Mouse (Mus musculus) limb, embryonic 14.5 days (tissue): ENCODE data around the gene Gcn1l1. TPM values are rescaled to one million over a fixed set of nuclear protein-coding genes. Genes with fewer than 3 reads are reported as not detected.

Experiments
- ATAC-seq: fragments of 200-750 bp; cut with Nextera tagmentation; 2 replicates; pipeline ENCODE4 v1.8.0; 2017; ENCODE audit warnings: low read depth, moderate number of reproducible peaks, moderate TSS enrichment; ENCODE audit not compliant: low FRiP score
- DNase-seq: peaks from one replicate; pipeline ENCODE4 v3.0.0-alpha.2; 2015; ENCODE audit warnings: low spot score
- H3K27ac ChIP-seq: fragments of 300-500 bp; sonication (generic); replicated peaks from 2 replicates; pipeline ENCODE4 v1.5.1; 2014; ENCODE audit warnings: low read depth, mild to moderate bottlenecking, low read length, moderate library complexity, mixed read lengths
- H3K27me3 ChIP-seq: fragments of 300-500 bp; sonication (generic); 2 replicates; pipeline ENCODE4 v1.6.1; 2014; ENCODE audit warnings: low read length, mixed read lengths; ENCODE audit not compliant: control insufficient read depth, insufficient read depth
- H3K36me3 ChIP-seq: fragments of 300-500 bp; sonication (generic); 2 replicates; pipeline ENCODE4 v1.6.1; 2014; ENCODE audit warnings: mild to moderate bottlenecking, low read length, moderate library complexity, mixed read lengths; ENCODE audit not compliant: control insufficient read depth, insufficient read depth
- H3K4me1 ChIP-seq: fragments of 300-500 bp; sonication (generic); 2 replicates; pipeline ENCODE4 v1.6.1; 2014; ENCODE audit warnings: antibody characterized with exemption, low read length, mixed read lengths; ENCODE audit not compliant: control insufficient read depth, insufficient read depth
- H3K4me2 ChIP-seq: fragments of 300-500 bp; sonication (generic); replicated peaks from 2 replicates; pipeline ENCODE4 v1.6.1; 2014; ENCODE audit warnings: low read depth, mild to moderate bottlenecking, low read length, moderate library complexity; ENCODE audit not compliant: severe bottlenecking
- H3K4me3 ChIP-seq: fragments of 300-500 bp; sonication (generic); replicated peaks from 2 replicates; pipeline ENCODE4 v1.5.1; 2014; ENCODE audit warnings: low read length
- H3K9ac ChIP-seq: fragments of 300-500 bp; sonication (generic); 2 replicates; pipeline ENCODE4 v1.6.1; 2014; ENCODE audit warnings: mild to moderate bottlenecking, low read depth, low read length, moderate library complexity; ENCODE audit not compliant: severe bottlenecking
- H3K9me3 ChIP-seq: fragments of 300-500 bp; sonication (generic); 2 replicates; pipeline ENCODE4 v1.6.1; 2016; ENCODE audit warnings: low read length; ENCODE audit not compliant: control insufficient read depth
- POLR2A ChIP-seq: fragments of 200-500 bp; IDR thresholded peaks from 2 replicates; pipeline ENCODE4 v1.8.0; 2012; ENCODE audit warnings: inconsistent platforms, mild to moderate bottlenecking, moderate library complexity, borderline replicate concordance; ENCODE audit not compliant: insufficient read depth, insufficient read length; ENCODE audit errors: extremely low read depth
- WGBS: fragments of 180-500 bp; shearing (Covaris S2); extraction: QIAGEN DNeasy Blood & Tissue Kit; methylation state at CpG from one replicate; pipeline ENCODE4 v1.1.7; 2014; 5-methylcytosine and 5-hydroxymethylcytosine counted together
- polyA plus RNA-seq, 2 experiments: library from polyadenylated mRNA; depleted of rRNA in 1 of 2; stranded (reverse) in 1 of 2; unstranded in 1 of 2; fragments of >200 nt; fragmentation: Nextera tagmentation in 1 of 2; extraction: Ambion mirVana in 1 of 2; gene quantifications; 2 replicates each; pipeline versions ENCODE4 v1.2.1 to v1.2.3; 2012 to 2014

Gcn1l1 gene
- polyA plus RNA-seq, 2 experiments, result 42.8 to 47.0 TPM

- TF ChIP-seq POLR2A, result no peak
Observed at GRCm38 (mm10) chr5:115649699-115650098, 84.6 kb downstream of the Gcn1l1 start.

DNA sequence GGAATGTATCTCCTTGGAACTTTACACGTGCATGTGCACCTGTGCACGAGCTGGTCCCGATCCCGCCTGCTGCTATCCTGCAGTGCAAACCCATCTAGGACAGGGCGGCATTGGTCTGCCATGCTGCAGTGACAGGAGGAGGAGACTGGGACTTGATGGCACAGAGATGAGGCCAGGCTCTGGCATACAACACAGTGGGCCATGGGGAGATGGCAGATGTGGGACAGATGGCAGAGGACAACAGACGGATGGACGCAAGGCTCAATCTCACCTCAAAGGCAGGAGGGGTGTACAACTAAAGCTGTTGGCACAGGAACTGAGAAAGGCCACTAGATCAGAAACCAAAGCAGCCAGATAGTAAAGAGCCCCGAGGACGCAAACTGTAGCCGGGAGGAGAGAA lies 85.8 kb downstream of the Gcn1l1 start:
- DNase-seq, result no peak

More at GRCm38 (mm10) chr5:115649699-115650098, 84.6 kb downstream of the Gcn1l1 start:
- Histone ChIP-seq H3K9me3 (no peaks in the 10 kb centered on the region), H3K27me3 (no peaks in the 10 kb centered on the region), H3K4me3 (no peak overlapping the region), H3K27ac (no peak overlapping the region), H3K36me3 (peaks cover 29% of the 10 kb centered on the region), H3K4me2 (no peak overlapping the region), H3K9ac (no peak overlapping the region), H3K4me1 (no peaks in the 10 kb centered on the region)
- 90% methylated on average over 8 of the region's 8 CpGs for WGBS
- ATAC-seq, result no peak
- no peak for DNase-seq

DNA sequence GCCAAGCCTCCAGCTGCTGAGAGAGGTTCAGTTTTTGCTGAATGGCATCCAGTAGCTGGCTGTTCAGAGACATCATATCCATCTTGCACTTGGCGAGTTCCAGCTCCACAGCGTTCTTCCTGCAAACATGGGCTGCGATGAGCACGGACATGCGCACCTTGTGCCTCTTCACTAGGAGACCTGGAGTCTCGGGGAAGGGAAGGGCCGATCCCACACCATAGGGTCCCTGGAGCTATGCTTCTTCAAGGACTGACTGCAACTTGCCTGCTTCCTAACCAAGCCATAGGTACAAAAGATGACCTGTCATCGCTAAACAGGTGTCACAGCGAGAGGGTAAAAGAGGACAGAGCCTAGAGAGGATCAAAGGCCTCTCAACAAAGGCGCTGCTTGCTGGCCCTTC lies 86.8 kb downstream of the Gcn1l1 start:
- peak overlapping the region; percentile 50 for H3K9ac ChIP-seq

More for the DNA sequence above, 85.8 kb downstream of the Gcn1l1 start:
- no peak overlapping the region for H3K27ac ChIP-seq
- no peaks in the 10 kb centered on the region for H3K9me3 ChIP-seq
- H3K36me3 ChIP-seq, result peaks cover 17% of the 10 kb centered on the region
- H3K9ac ChIP-seq, result peak overlapping the region; percentile 16; the same call in 1 of the 2 replicates
- 90% methylated on average over 10 of the region's 10 CpGs for WGBS
- TF ChIP-seq POLR2A, result no peak
- ATAC-seq, result no peak
- no peaks in the 10 kb centered on the region for H3K4me1 ChIP-seq
- no peak overlapping the region for H3K4me3 ChIP-seq
- H3K27me3 ChIP-seq, result no peaks in the 10 kb centered on the region
- H3K4me2 ChIP-seq, result no peak overlapping the region

GRCm38 (mm10) chr5:115652681-115653575 lies 87.9 kb downstream of the Gcn1l1 start:
- H3K4me1 ChIP-seq, result no peaks in the 10 kb centered on the region
- no peaks in the 10 kb centered on the region for H3K27me3 ChIP-seq
- H3K9me3 ChIP-seq, result no peaks in the 10 kb centered on the region
- ATAC-seq, result peak; percentile 98
- H3K36me3 ChIP-seq, result peaks cover under 1% of the 10 kb centered on the region; the same call in 1 of the 2 replicates
- H3K27ac ChIP-seq, result no peak overlapping the region
- peak overlapping the region; percentile 70 for H3K4me2 ChIP-seq
- peak overlapping the region; percentile 50 for H3K9ac ChIP-seq
- peak; percentile 100 for DNase-seq
- peak overlapping the region; percentile 43 for H3K4me3 ChIP-seq
- 4% methylated on average over 35 of the region's 35 CpGs for WGBS
- TF ChIP-seq POLR2A, result peak; percentile 87; the same call in 1 of the 2 replicates

More for the DNA sequence above, 86.8 kb downstream of the Gcn1l1 start:
- Histone ChIP-seq H3K36me3 (peaks cover 8% of the 10 kb centered on the region; the same call in 1 of the 2 replicates), H3K9me3 (no peaks in the 10 kb centered on the region), H3K4me3 (peak overlapping the region; percentile 43), H3K27ac (no peak overlapping the region), H3K4me2 (peak overlapping the region; percentile 70; the same call in 1 of the 2 replicates), H3K4me1 (no peaks in the 10 kb centered on the region), H3K27me3 (no peaks in the 10 kb centered on the region)
- no peak for ATAC-seq
- 86% methylated on average over 10 of the region's 10 CpGs for WGBS
- TF ChIP-seq POLR2A, result no peak
- DNase-seq, result no peak

DNA sequence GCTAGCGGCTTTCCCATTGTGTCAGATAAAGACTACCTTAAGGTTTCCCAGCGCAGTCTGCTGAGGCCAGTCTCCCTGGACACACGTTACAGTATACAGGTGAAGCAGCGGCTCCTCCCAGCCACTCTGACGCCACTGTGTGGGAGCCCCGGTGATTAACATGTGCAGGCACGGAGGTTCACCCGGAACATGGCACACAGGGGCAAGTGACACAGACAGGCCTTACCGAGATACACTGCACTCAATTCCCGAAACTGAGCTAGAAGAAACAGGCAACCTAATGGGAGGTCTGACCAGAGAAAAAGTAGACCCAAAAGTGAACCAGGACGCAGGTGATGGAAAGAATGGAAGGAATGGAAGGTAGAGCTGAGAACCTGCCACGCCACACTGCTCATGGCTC lies 88.7 kb downstream of the Gcn1l1 start:
- TF ChIP-seq POLR2A, result no peak
- no peak for ATAC-seq
- no peak for DNase-seq
- Histone ChIP-seq H3K4me3 (no peak overlapping the region), H3K4me2 (no peak overlapping the region), H3K9ac (no peak overlapping the region), H3K4me1 (no peaks in the 10 kb centered on the region), H3K27ac (no peak overlapping the region), H3K27me3 (no peaks in the 10 kb centered on the region), H3K9me3 (no peaks in the 10 kb centered on the region), H3K36me3 (no peaks in the 10 kb centered on the region)
- WGBS, result 88% methylated on average over 12 of the region's 12 CpGs
